Mouse (Mus musculus) thymus, postnatal 36 days (tissue): ENCODE data around the gene Pla2g4b.

ENCODE experiments used
- DNase-seq, 2 experiments: peaks; one replicate each; pipeline ENCODE4 v3.0.0; 2022; ENCODE audit warnings: mixed read lengths in 2 of 2

Pla2g4b gene

DNA sequence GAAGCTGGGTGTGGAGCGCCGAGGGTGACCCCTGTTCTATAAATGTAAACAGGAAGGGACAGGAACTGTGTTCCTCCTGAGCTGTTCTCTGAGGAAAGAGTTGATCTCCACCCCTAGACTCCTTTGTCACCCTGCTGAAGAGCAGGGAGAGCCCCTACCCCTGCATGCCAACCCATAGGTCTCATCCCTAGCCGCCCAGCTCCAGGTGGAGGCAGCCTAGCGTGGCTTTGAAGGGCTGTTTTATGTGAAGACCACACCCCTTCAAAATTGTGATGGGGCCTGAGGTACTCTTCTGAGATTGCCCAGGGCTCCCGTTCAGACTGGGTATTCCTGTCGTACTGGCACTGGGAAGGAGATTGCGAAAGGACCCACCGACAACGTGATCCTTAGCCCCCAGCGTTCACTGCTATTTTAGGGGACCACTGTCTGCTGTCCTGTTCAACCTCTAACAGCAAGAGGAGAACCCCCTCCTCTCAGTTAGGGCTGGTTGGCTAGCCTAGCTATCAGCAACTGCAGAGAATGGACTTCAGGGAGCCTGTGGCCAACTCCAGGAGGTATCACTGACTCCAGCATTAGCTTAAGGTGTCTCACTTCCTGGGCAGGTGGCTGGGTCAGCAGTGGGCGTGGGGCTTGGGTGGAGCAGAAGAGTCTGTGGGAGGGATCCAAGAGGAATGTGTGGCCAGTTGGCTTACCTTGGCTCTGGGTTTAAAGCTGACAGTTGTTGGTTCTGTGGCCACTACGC lies at the start of gene Pla2g4b:
TSS of gene Pla2g4b (plus strand) at position 692 of the 742 bp plus-strand sequence.
- no peak for DNase-seq

DNA sequence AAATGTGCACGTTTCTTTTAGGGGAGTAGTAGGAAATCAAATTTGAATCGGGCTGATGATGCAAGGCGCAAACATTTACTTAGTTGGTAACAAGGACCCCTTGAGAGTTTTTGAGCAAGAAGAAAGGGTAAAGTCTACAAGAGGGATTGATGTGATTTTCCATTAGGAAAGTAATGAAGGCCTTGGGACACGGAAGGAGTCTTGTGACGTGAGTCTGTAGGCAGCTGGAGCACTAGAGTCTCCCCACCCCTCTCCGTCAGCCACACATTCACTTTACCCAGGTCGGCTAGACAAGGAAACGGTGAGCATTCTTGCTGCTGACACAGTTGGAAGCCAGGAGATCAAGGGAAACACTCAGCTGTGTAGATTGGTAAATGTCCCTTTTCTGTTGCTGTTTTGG lies 47.3 kb upstream of the Pla2g4b start:
- no peak for DNase-seq

DNA sequence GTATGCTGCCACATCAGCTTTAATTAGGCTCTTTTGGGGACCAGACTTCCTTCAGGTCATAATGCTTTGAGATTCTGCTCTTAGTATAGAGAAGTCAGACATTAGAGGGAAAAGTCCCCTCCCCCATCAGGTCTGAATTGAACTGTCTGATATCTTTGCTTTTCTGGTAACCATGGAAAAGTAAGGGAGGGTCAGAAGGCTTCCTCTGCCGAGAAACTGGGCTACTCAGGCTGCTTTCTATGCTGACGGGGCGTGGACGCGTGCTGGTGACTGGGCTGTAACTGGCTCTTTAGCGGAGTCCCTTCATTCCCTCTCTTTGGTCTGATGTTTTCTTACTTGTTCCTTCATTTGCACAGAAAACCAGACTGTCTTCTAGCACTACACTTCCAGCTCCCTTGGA lies 46.8 kb upstream of the Pla2g4b start:
- no peak for DNase-seq

DNA sequence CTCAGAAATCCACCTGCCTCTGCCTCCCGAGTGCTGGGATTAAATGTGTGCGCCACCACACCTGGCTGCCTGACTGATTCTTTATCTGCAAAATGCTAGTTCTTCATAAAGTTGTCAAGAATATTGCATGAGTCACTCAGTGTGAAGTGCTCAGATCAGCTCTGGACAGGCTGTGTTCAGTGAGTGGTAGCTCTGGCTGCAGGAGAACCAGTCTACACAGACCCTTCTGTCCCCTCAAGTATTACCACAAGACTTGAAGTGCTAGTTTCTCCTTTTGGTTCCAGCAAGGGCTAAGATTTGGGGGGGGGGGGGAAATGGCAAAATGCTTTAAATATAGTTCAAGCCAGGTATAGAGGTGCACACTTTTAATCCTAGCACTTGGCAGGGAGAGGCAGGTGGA lies 45.8 kb upstream of the Pla2g4b start:
- no peak for DNase-seq

- no peak for DNase-seq
Measured at GRCm38 (mm10) chr2:119988952-119989351, 44.3 kb upstream of the Pla2g4b start.

GRCm38 (mm10) chr2:119990881-119991280 lies 42.3 kb upstream of the Pla2g4b start:
- DNase-seq: no peak

DNA sequence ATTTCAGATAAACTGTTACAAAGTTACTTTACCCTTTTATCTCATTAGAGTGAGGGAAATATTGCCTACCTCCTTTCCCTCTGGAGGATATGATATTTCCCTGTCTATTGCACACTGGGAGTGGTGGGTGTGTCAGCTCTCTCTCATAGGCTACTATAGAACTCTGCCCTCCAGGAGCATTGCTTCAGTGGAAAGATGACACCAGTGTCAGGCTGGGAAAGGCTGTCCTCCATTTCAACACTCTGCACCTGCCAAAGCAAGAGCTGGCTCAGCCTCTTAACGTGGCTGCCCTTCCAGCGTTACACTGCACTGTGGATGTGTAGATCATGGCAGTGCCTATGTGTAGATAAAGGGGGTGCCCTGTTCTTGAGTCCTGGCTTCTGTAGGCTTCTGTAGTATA lies 40.9 kb upstream of the Pla2g4b start:
- no peak for DNase-seq

DNA sequence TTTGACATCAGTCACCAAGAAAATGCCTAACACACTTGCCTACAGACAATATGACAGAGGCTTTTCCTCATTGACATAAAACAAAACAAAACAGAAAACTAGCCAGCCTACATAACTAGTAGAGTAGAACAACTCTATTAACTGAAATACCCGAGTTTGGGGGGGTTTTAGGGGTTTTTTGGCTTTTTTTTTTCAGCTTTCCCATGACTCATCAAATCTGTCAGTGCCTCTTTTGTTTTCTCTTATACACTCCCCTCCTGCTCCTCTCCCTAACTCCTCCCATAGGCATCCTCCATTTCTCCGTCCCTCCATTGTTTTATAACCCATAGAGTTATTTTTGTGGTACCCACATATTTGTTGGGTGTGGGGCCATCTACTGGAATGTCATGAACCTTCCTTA lies 39.7 kb upstream of the Pla2g4b start:
- no peak for DNase-seq

GRCm38 (mm10) chr2:119994839-119995238 lies 38.4 kb upstream of the Pla2g4b start:
- no peak for DNase-seq

DNA sequence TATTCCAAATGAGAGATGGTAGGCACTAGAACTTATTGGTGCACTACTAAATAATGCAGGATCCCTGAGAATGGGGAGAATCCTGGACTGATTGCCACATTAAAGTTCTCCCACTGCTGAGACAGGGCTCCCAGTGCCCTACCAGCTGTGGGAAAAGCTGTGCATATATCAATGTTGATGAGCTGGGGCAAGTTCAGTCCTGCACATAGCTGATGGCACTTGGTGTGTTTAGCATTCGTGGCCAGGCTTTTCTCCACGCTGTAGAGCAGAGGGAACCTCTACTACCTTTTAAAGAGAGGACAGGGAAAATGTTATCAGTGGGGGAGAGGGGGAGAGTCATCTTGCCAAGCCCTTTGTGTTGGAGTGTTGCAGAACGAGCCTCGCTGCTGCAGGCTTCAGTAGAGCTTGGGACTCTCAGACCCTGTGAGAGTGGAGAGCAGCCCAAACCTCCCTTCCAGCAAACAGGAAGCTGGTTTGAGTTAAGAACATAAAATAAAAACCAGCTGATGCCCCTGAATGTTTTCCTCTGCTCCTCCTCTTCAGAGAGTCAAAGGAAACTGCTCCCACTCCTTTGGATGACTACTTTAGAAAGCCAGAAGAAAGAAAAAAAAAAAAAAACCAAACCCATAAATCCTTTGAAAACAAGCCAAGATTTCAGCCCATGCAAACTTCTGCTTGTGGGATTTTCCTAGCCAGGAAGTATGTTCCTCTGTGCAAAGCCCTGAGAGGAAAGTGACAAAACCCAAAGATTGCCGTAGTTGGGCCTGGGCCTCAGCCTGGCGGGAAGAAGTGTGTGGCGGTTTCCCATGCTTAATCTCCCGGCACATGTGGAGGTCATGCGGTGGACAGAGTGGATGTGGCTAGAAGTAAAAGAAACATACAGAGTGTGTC lies 37.6 kb upstream of the Pla2g4b start:
- no peak for DNase-seq

- DNase-seq: no peak
Measured at GRCm38 (mm10) chr2:119997354-119997753, 35.9 kb upstream of the Pla2g4b start.

- no peak for DNase-seq
Measured at GRCm38 (mm10) chr2:119999731-120000130, 33.5 kb upstream of the Pla2g4b start.

GRCm38 (mm10) chr2:120000882-120001584 lies 32.2 kb upstream of the Pla2g4b start:
- DNase-seq: no peak

- no peak for DNase-seq
Measured at GRCm38 (mm10) chr2:120001956-120002355, 31.3 kb upstream of the Pla2g4b start.

- no peak for DNase-seq
Measured at GRCm38 (mm10) chr2:120003970-120004369, 29.2 kb upstream of the Pla2g4b start.

GRCm38 (mm10) chr2:120006696-120007095 lies 26.5 kb upstream of the Pla2g4b start:
- no peak for DNase-seq

GRCm38 (mm10) chr2:120007680-120008210 lies 25.5 kb upstream of the Pla2g4b start:
- DNase-seq: no peak

GRCm38 (mm10) chr2:120008672-120009071 lies 24.5 kb upstream of the Pla2g4b start:
- DNase-seq: no peak

GRCm38 (mm10) chr2:120011462-120012200 lies 21.6 kb upstream of the Pla2g4b start:
- DNase-seq: peak; percentile 33 to 36

DNA sequence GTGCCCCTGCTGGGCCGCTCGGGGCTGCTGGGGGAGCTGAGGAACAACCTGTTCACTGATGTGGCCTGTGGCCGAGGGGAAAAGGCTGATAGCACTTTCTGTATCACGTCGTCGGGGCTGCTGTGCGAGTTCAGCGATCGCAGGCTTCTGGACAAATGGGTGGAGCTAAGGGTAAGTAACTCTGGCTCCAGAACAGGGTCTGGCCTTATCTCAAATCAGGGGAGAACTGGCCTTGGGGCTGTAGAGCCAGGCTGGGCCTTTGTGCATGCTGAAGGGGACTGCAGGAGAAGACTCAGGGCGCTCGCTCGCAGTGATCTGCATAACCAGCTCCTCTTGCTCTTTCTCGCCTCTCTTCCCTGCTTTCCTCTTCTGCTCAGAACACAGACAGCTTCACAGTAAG lies 20.3 kb upstream of the Pla2g4b start:
- no peak for DNase-seq

GRCm38 (mm10) chr2:120013831-120014486 lies 19.3 kb upstream of the Pla2g4b start:
- DNase-seq: no peak

GRCm38 (mm10) chr2:120015882-120016281 lies 17.3 kb upstream of the Pla2g4b start:
- no peak for DNase-seq
